Mouse (Mus musculus): ENCODE data around the gene Amph. TPM values are rescaled to one million over a fixed set of nuclear protein-coding genes. Genes with fewer than 3 reads are reported as not detected.

Gene Amph
- polyA plus RNA-seq, 1 experiment from 2014 or later, result 14.4 TPM

DNA sequence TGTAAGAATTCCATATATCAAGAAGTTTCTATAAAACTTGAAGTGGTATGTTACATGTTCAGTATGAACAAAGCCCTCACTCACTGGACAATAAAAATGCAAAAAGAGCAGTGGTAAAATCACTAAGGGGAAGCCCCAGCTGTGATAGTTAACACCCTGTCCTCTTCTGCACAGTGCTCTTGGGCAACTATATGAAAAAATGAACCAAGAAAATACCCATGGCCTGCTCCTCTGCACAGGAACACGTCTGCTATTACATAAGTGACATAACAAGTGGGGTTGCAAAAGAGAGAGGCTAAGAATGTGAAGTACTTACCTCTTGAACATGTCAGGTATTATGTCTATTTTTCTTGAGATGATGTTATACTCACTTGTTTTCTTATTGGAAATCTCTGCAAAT lies 247.5 kb downstream of the Amph start:
- 52% methylated on average over 1 of the region's 1 CpGs for WGBS
- no peak for ATAC-seq (ENCODE audit: low FRiP score, low read depth)
- no peak overlapping the region for H3K9ac ChIP-seq (replicated peaks)

More for the DNA sequence above, 247.5 kb downstream of the Amph start:
- Histone ChIP-seq H3K4me2 (replicated peaks) (no peak overlapping the region), H3K27ac (replicated peaks) (no peak overlapping the region), H3K4me1 (no peaks in the 10 kb centered on the region), H3K9me3 (no peaks in the 10 kb centered on the region), H3K27me3 (no peaks in the 10 kb centered on the region), H3K4me3 (no peak overlapping the region), H3K36me3 (no peaks in the 10 kb centered on the region)

Other genes starting within 250 kb of the Amph start
- 107 and 108 TPM in 2 replicates for gene Vps41, start 230.9 kb upstream of the Amph start, polyA plus RNA-seq (2016; fragmentation: Nextera tagmentation; extraction: Ambion mirVana)

Data from midbrain, embryonic 12.5 days (tissue).